Comparison of ENCODE assay signal across 22 mouse cellular contexts in genomic region chr5:41117658-41118057, GRCm38 (mm10).
"Had no signal": no experiment of that assay in that cellular context is flagged by ENCODE, and none has a peak within 500 bp of the region (broad histone marks: within the 10 kb centered on the region; RNA-seq: fewer than 3 reads in every experiment).

No protein-coding gene starts in this region.

- H3K9me3 ChIP-seq: limb, embryonic 10.5 days; limb, embryonic 13.5 days; liver, embryonic 12.5 days; liver, embryonic 15.5 days; lung, embryonic 15.5 days; megakaryocyte, embryonic 14.5 days; midbrain, embryonic 12.5 days; midbrain, embryonic 15.5 days; stomach, embryonic 15.5 days had no signal

- H3K9ac ChIP-seq: limb, embryonic 13.5 days; liver, embryonic 12.5 days; liver, embryonic 15.5 days; lung, embryonic 15.5 days; midbrain, embryonic 12.5 days; midbrain, embryonic 15.5 days; stomach, embryonic 15.5 days had no signal

- ATAC-seq: intestine, embryonic 16.5 days; liver, embryonic 12.5 days; midbrain, embryonic 15.5 days had no signal

- H3K27me3 ChIP-seq: liver, embryonic 12.5 days; liver, embryonic 15.5 days; lung, embryonic 15.5 days; megakaryocyte, embryonic 14.5 days; midbrain, embryonic 12.5 days; midbrain, embryonic 15.5 days; stomach, embryonic 15.5 days had no signal

- DNase-seq: kidney, adult 2 months; kidney, postnatal 10 days; kidney, postnatal 36 days; liver; lung, adult 18-20 months; lung, postnatal 10 days; lung, postnatal 36 days; right cerebral cortex, adult 18-20 months; right cerebral cortex, postnatal 14 days; right cerebral cortex, postnatal 4 days; thymus, postnatal 25 days had no signal

- H3K4me2 ChIP-seq: limb, embryonic 13.5 days; liver, embryonic 12.5 days; liver, embryonic 15.5 days; lung, embryonic 15.5 days; midbrain, embryonic 12.5 days; midbrain, embryonic 15.5 days; stomach, embryonic 15.5 days had no signal

- H3K36me3 ChIP-seq: limb, embryonic 10.5 days; limb, embryonic 13.5 days; liver, embryonic 12.5 days; liver, embryonic 15.5 days; lung, embryonic 15.5 days; midbrain, embryonic 12.5 days; midbrain, embryonic 15.5 days; stomach, embryonic 15.5 days had no signal

- H3K4me3 ChIP-seq: limb, embryonic 10.5 days; limb, embryonic 13.5 days; liver, embryonic 12.5 days; liver, embryonic 15.5 days; lung, embryonic 15.5 days; megakaryocyte, embryonic 14.5 days; midbrain, embryonic 12.5 days; midbrain, embryonic 15.5 days; myocyte; stomach, embryonic 15.5 days had no signal

- H3K27ac ChIP-seq: limb, embryonic 10.5 days; limb, embryonic 13.5 days; liver, embryonic 12.5 days; liver, embryonic 15.5 days; lung, embryonic 15.5 days; midbrain, embryonic 12.5 days; midbrain, embryonic 15.5 days; stomach, embryonic 15.5 days had no signal

- H3K4me1 ChIP-seq: limb, embryonic 10.5 days; limb, embryonic 13.5 days; liver, embryonic 12.5 days; liver, embryonic 15.5 days; lung, embryonic 15.5 days; megakaryocyte, embryonic 14.5 days; midbrain, embryonic 12.5 days; midbrain, embryonic 15.5 days; stomach, embryonic 15.5 days had no signal
